Mouse (Mus musculus) layer of hippocampus, postnatal 10 days (tissue): ENCODE data around the gene Cyb5rl. TPM values are rescaled to one million over a fixed set of nuclear protein-coding genes. Genes with fewer than 3 reads are reported as not detected.

Source experiments
- total RNA-seq, 2 experiments: library from RNA; stranded (reverse); gene quantifications; 2 replicates each; pipeline ENCODE4 v1.2.3; 2021

Gene Cyb5rl
- total RNA-seq, 2 experiments from 2014 or later = 9.6 to 10.5 TPM

Other genes with a start within 250 kb of the Cyb5rl start
- 100 to 1,000 TPM in 1 of 2 experiments, 10 to 100 TPM in 1; 89.5 to 106 TPM for gene Ssbp3, start 156.3 kb upstream of the Cyb5rl start, total RNA-seq
- 10 to 100 TPM; 63.5 to 74.0 TPM for gene Mrpl37, start 120 bp upstream of the Cyb5rl start, total RNA-seq
- not detected for gene Cdcp2, start 29.9 kb downstream of the Cyb5rl start, total RNA-seq
- 100 to 1,000 TPM; 154 to 161 TPM for gene Tmem59, start 111.4 kb downstream of the Cyb5rl start, total RNA-seq
- 10 to 100 TPM; 22.3 to 23.0 TPM for gene Tceanc2, start 112.1 kb downstream of the Cyb5rl start, total RNA-seq
- gene Ldlrad1, start 142.2 kb downstream of the Cyb5rl start, total RNA-seq = not detected
- gene Lrrc42, start 186.5 kb downstream of the Cyb5rl start, total RNA-seq = 10 to 100 TPM; 39.5 to 41.2 TPM
- 10 to 100 TPM; 21.1 to 22.4 TPM for gene Hspb11, start 186.6 kb downstream of the Cyb5rl start, total RNA-seq
- not detected for gene Dio1, start 240.2 kb downstream of the Cyb5rl start, total RNA-seq
- gene Yipf1, start 247.4 kb downstream of the Cyb5rl start, total RNA-seq = 10 to 100 TPM; 46.9 to 49.1 TPM